Mouse (Mus musculus) spleen, adult 2 months (tissue): ENCODE results near the gene Grtp1. TPM values are rescaled to one million over a fixed set of nuclear protein-coding genes. Genes with fewer than 3 reads are reported as not detected.

Source experiments
- DNase-seq, 2 experiments: peaks; one replicate each; pipeline versions ENCODE4 v3.0.0 to v3.0.0-alpha.2; 2012 to 2021; ENCODE audit warnings: low spot score in 2 of 2, low read depth in 1 of 2
- H3K27ac ChIP-seq: fragments of 200-500 bp; 2 replicates; pipeline ENCODE4 v1.5.1; 2012; ENCODE audit warnings: low read length, inconsistent platforms; ENCODE audit not compliant: insufficient read depth
- H3K27me3 ChIP-seq: fragments of 200-500 bp; 2 replicates; pipeline ENCODE4 v1.6.1; 2012; ENCODE audit warnings: mild to moderate bottlenecking, moderate library complexity, low read length, inconsistent platforms; ENCODE audit not compliant: control insufficient read depth, insufficient read depth
- H3K36me3 ChIP-seq: fragments of 200-500 bp; 2 replicates; pipeline ENCODE4 v1.6.1; 2012; ENCODE audit warnings: mild to moderate bottlenecking, low read length, inconsistent platforms; ENCODE audit not compliant: control insufficient read depth, insufficient read depth
- H3K4me1 ChIP-seq: fragments of 200-500 bp; 2 replicates; pipeline ENCODE4 v1.6.1; 2011; ENCODE audit warnings: inconsistent platforms; ENCODE audit not compliant: control insufficient read depth, insufficient read depth, insufficient read length
- H3K4me3 ChIP-seq: fragments of 200-500 bp; 2 replicates; pipeline ENCODE4 v1.5.1; 2011; ENCODE audit warnings: mild to moderate bottlenecking, inconsistent platforms; ENCODE audit not compliant: insufficient read depth, insufficient read length; ENCODE audit errors: extremely low read depth
- CTCF ChIP-seq: fragments of 200-500 bp; IDR thresholded peaks from 2 replicates; pipeline ENCODE4 v1.5.1; 2011; ENCODE audit warnings: mild to moderate bottlenecking, inconsistent platforms; ENCODE audit not compliant: insufficient read depth, insufficient read length, insufficient replicate concordance; ENCODE audit errors: extremely low read depth
- POLR2A ChIP-seq: fragments of 200-500 bp; IDR thresholded peaks from 2 replicates; pipeline ENCODE4 v1.6.1; 2011; ENCODE audit warnings: low read depth, low read length, inconsistent platforms
- WGBS: fragments of 180-500 bp; shearing (Covaris S2); methylation state at CpG from one replicate; pipeline ENCODE4 v1.1.7; 2018; 5-methylcytosine and 5-hydroxymethylcytosine counted together
- polyA plus RNA-seq: library from polyadenylated mRNA; depleted of rRNA; stranded (reverse); fragments of >200 nt; gene quantifications from 2 replicates; pipeline ENCODE4 v1.2.3, GENCODE M21; 2012

Grtp1 gene
- polyA plus RNA-seq, 1 experiment = 1.6 TPM

GRCm38 (mm10) chr8:13162098-13162497 lies 38.3 kb downstream of the Grtp1 start:
- Histone ChIP-seq H3K27ac (no peak overlapping the region), H3K4me3 (no peak overlapping the region), H3K27me3 (no peaks in the 10 kb centered on the region), H3K4me1 (peaks cover 3% of the 10 kb centered on the region), H3K36me3 (peaks cover 5% of the 10 kb centered on the region)
- TF ChIP-seq CTCF = no peak
- no peak for TF ChIP-seq POLR2A
- 70% methylated on average over 6 of the region's 6 CpGs for WGBS
- DNase-seq = no peak

- H3K27ac ChIP-seq = no peak overlapping the region
- DNase-seq = no peak
- peaks cover 3% of the 10 kb centered on the region for H3K4me1 ChIP-seq
- 79% methylated on average over 3 of the region's 3 CpGs for WGBS
- H3K4me3 ChIP-seq = no peak overlapping the region
- no peak for TF ChIP-seq CTCF
- no peak for TF ChIP-seq POLR2A
- H3K27me3 ChIP-seq = no peaks in the 10 kb centered on the region
- H3K36me3 ChIP-seq = no peaks in the 10 kb centered on the region
Observed at GRCm38 (mm10) chr8:13160691-13161090, 39.7 kb downstream of the Grtp1 start.

- no peaks in the 10 kb centered on the region for H3K36me3 ChIP-seq
- WGBS = under 1% methylated on average over 43 of the region's 49 CpGs
- H3K4me3 ChIP-seq = peak overlapping the region; percentile 92
- DNase-seq = no peak
- H3K27me3 ChIP-seq = no peaks in the 10 kb centered on the region
- peaks cover 3% of the 10 kb centered on the region for H3K4me1 ChIP-seq
- peak overlapping the region; percentile 58 for H3K27ac ChIP-seq
- no peak for TF ChIP-seq POLR2A
- TF ChIP-seq CTCF = no peak
Observed at GRCm38 (mm10) chr8:13159377-13159881, 41.0 kb downstream of the Grtp1 start.

GRCm38 (mm10) chr8:13158718-13159376 lies 41.6 kb downstream of the Grtp1 start, which contains the start of gene Lamp1:
Gene Lamp1 (plus strand): TSS chr8:13159161.
- H3K36me3 ChIP-seq = no peaks in the 10 kb centered on the region
- 1% methylated on average over 49 of the region's 50 CpGs for WGBS
- no peak for TF ChIP-seq CTCF
- TF ChIP-seq POLR2A = no peak
- DNase-seq = peak; percentile 93 to 97
- H3K4me3 ChIP-seq = peak within 1 kb of the TSS; percentile 92
- H3K27ac ChIP-seq = peak within 1 kb of the TSS; percentile 58
- H3K27me3 ChIP-seq = no peaks in the 10 kb centered on the region
- peaks cover 3% of the 10 kb centered on the region for H3K4me1 ChIP-seq

GRCm38 (mm10) chr8:13156327-13157097 lies 43.9 kb downstream of the Grtp1 start:
- TF ChIP-seq POLR2A (no peak), CTCF (no peak)
- DNase-seq = no peak
- 82% methylated on average over 12 of the region's 12 CpGs for WGBS
- no peak overlapping the region for H3K27ac ChIP-seq
- H3K4me1 ChIP-seq = peaks cover 3% of the 10 kb centered on the region
- no peaks in the 10 kb centered on the region for H3K27me3 ChIP-seq
- no peak overlapping the region for H3K4me3 ChIP-seq
- no peaks in the 10 kb centered on the region for H3K36me3 ChIP-seq

- TF ChIP-seq POLR2A = no peak
- Histone ChIP-seq H3K27ac (0 out of 2 replicates have a peak overlapping the region, but pooled peaks have one; percentile 17), H3K36me3 (no peaks in the 10 kb centered on the region), H3K4me3 (no peak overlapping the region), H3K27me3 (no peaks in the 10 kb centered on the region), H3K4me1 (peaks cover 3% of the 10 kb centered on the region; the same call in 1 of the 2 replicates)
- 49% methylated on average over 9 of the region's 9 CpGs for WGBS
- no peak for DNase-seq
Observed at GRCm38 (mm10) chr8:13155358-13155757, 45.1 kb downstream of the Grtp1 start.
